Mouse (Mus musculus) cerebellum, adult 18-20 months (tissue): ENCODE measurements at regions not wholly inside any gene's neighbourhood (a gene's known extent, or its start where the extent isn't known, plus 50 kb on each side); places are given as distances from the start of the nearest gene placed in this dataset.

Experiments used
- DNase-seq, 2 experiments: peaks; one replicate each; pipeline ENCODE4 v3.0.0; 2021

GRCm38 (mm10) chr16:75292736-75293428, 293.0 kb downstream of the Lipi start:
- DNase-seq: no peak

DNA sequence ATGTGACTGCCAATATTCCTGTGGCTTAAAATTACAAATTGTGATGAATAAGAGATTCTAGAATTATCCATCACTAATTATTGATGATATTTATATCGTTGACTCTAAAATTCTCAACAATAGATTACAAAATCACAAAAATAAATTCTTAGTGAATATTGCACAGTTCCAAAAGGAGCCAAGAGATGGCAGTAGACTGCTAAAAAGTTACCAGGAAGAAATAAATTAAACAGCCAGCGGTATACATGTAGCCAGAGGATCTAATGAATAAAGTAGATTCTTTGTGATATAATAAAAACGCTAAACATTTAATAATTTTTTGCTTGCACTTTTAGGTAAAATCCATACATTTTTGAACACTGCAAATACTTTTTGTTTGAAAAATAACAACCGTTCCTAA, 294.7 kb downstream of the Lipi start:
- DNase-seq: no peak

GRCm38 (mm10) chr16:75287150-75287549, 298.7 kb downstream of the Lipi start:
- DNase-seq: no peak

DNA sequence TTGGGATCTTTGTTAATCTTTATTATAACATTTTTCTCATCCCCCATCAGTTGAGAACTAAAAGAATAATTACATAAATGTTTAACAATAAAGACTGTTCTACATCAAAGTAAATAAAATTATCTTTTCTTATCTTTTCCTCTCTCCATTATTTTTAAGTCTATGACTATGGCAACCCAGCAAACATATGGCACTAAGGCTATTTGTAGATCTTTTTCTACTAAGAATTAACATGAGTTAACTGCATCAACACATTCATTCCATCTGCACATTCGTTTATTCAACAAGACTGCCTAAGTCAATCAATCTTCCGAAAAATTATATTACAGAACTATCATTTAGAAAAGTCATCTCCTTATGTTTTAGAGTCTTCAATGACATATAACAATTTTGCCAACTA, 300.1 kb downstream of the Lipi start:
- DNase-seq: no peak

- no peak for DNase-seq
Measured at GRCm38 (mm10) chr16:75263903-75264302, 322.0 kb downstream of the Lipi start.

GRCm38 (mm10) chr16:75254981-75255380, 330.9 kb downstream of the Lipi start:
- no peak for DNase-seq

- no peak for DNase-seq
Measured at GRCm38 (mm10) chr16:75249170-75249569, 336.7 kb downstream of the Lipi start.

- no peak for DNase-seq
Measured at GRCm38 (mm10) chr16:75240383-75240782, 345.5 kb downstream of the Lipi start.

GRCm38 (mm10) chr16:75232133-75232532, 353.7 kb downstream of the Lipi start:
- DNase-seq: no peak

DNA sequence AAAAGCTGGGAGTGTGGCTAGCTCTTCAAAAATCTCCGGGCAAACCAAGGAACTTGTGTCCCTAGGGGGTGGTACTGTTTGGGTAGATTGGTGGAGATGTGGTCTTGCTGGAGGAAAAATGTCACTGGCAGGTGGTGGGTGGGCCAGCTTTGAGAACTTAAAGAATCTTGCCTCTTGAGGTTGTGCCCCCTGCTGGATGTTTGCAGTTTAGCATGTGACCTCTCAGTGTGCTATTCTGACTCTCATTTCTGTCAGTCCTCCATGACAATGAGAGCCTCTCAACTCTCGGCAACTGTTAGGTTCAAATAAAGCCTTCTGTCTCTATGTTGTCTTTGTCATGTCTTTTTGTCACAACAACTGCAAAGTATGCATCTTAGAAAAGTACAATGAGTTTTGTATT, 392.5 kb downstream of the Lipi start:
- no peak for DNase-seq

GRCm38 (mm10) chr16:75190316-75190715, 395.5 kb downstream of the Lipi start:
- no peak for DNase-seq

DNA sequence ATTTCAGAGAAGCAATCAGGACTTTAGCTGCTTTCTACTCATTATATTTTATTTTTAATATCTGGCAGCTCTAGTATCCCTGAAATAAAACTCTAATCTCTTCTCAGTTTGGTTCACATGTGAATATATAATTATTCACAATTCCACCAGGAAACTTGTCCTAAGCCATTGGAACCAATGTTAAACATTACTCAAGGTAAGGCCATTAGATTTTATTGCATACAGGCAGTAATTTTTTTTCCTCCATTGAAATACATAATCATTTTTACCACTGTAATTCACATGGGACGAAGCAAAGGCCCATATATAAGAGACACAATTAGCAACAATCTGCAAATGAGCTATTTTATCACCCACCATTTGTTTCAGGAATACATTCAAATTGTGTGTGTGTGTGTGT, 419.8 kb downstream of the Lipi start:
- DNase-seq: no peak

- no peak for DNase-seq
Measured at GRCm38 (mm10) chr16:75164969-75165726, 420.7 kb downstream of the Lipi start.

DNA sequence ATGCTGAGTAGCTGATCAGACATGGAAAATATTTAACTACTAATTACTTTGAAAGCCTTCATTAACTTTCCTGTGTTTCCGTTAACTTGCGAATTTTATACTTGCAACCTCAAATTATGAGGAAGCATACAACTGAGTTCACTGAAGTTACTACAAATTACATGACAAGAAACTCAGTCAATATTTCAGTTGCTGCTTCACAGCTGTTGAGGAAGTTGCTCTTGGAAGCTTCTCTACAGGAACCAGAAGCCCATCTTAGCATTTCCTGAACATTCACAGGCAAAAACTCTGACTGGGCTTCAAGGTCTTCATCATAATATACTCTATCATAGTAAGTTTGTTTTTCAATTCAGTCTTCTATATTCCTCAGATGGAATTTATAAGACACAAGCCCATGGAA, 426.1 kb downstream of the Lipi start:
- DNase-seq: no peak

DNA sequence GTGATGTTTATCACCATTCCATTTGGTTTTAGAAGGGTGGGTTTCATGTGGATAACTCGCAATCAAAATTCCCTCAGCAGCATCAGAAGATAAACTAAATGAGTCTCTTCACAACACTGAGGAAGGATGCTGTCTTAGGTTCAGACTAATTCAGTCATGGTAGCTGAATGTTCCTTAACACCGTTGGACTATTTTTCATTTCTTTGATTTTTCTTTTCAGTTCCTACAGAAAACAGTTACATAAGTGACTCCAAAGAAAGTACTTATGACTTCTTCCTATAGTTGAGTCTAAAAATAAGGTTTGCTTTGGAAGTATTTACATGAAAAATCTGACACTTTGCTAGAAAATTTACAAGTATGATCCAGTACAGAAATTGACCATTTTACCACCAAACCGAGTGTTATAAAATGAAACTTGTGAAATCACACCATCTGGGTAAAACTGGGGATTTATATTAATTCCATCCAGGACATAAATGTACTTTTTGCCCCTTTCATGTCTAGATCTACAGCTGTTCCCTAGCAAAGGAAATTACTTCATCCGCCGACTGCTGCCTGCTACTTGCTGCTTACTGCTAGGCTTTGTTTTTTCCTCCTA, 430.3 kb downstream of the Lipi start:
- DNase-seq: no peak
